Mouse (Mus musculus) midbrain, embryonic 12.5 days (tissue): ENCODE measurements around the gene Aacs. TPM values are rescaled to one million over a fixed set of nuclear protein-coding genes. Genes with fewer than 3 reads are reported as not detected.

ENCODE experiments used
- ATAC-seq: fragments of 200-750 bp; cut with Nextera tagmentation; 2 replicates; pipeline ENCODE4 v1.8.0; 2017; ENCODE audit warnings: low read depth, moderate TSS enrichment, moderate library complexity; ENCODE audit not compliant: low FRiP score
- H3K27ac ChIP-seq: fragments of 300-500 bp; sonication (generic); replicated peaks from 2 replicates; pipeline ENCODE4 v1.5.1; 2016; ENCODE audit warnings: mild to moderate bottlenecking
- H3K27me3 ChIP-seq: fragments of 300-500 bp; sonication (generic); 2 replicates; pipeline ENCODE4 v1.6.1; 2016; ENCODE audit warnings: mild to moderate bottlenecking
- H3K36me3 ChIP-seq: fragments of 300-500 bp; sonication (generic); 2 replicates; pipeline ENCODE4 v1.6.1; 2016
- H3K4me1 ChIP-seq: fragments of 300-500 bp; sonication (generic); 2 replicates; pipeline ENCODE4 v1.6.1; 2016
- H3K4me2 ChIP-seq: fragments of 300-500 bp; sonication (generic); replicated peaks from 2 replicates; pipeline ENCODE4 v1.6.1; 2016; ENCODE audit warnings: mild to moderate bottlenecking, moderate library complexity
- H3K4me3 ChIP-seq: fragments of 300-500 bp; sonication (generic); 2 replicates; pipeline ENCODE4 v1.5.1; 2016; ENCODE audit warnings: mild to moderate bottlenecking
- H3K9ac ChIP-seq: fragments of 300-500 bp; sonication (generic); replicated peaks from 2 replicates; pipeline ENCODE4 v1.6.1; 2016; ENCODE audit warnings: mild to moderate bottlenecking, moderate library complexity
- H3K9me3 ChIP-seq: fragments of 300-500 bp; sonication (generic); 2 replicates; pipeline ENCODE4 v1.6.1; 2016; ENCODE audit warnings: mild to moderate bottlenecking
- WGBS: fragments of 180-500 bp; shearing (Covaris S2); methylation state at CpG from one replicate; pipeline ENCODE4 v1.1.7; 2016; 5-methylcytosine and 5-hydroxymethylcytosine counted together
- microRNA-seq: library from miRNA; unstranded; fragments of <30 nt; microRNA quantifications from one replicate; pipeline ENCODE4, GENCODE M21; 2017
- polyA plus RNA-seq: library from polyadenylated mRNA; unstranded; fragments of >200 nt; fragmentation: Nextera tagmentation; extraction: Ambion mirVana; gene quantifications from 2 replicates; pipeline ENCODE4 v1.2.1, GENCODE M21; 2016

The Aacs gene
- polyA plus RNA-seq, 1 experiment from 2014 or later, result 62.7 TPM

DNA sequence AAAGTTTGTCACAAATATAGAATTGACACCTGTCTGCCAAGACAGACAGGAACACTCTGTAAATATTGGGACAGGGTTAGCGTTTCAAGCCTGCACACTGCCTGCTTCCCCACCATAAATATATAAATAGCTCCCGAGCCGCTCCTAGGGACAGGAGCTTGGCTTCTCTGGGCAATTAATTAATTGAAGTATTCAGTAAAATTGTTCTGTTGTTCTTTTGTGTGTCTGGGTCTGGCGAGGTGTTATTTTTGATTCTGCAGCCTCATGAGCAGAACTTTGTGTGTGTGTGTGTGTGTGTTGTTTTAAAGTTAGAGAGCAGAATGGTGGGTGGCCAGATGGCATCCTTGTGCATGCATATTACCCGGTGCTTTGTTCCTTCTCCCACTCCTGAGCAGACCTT is 80.1 kb downstream of the Aacs start:
- no peak overlapping the region for H3K4me3 ChIP-seq
- 85% methylated on average over 5 of the region's 5 CpGs for WGBS

DNA sequence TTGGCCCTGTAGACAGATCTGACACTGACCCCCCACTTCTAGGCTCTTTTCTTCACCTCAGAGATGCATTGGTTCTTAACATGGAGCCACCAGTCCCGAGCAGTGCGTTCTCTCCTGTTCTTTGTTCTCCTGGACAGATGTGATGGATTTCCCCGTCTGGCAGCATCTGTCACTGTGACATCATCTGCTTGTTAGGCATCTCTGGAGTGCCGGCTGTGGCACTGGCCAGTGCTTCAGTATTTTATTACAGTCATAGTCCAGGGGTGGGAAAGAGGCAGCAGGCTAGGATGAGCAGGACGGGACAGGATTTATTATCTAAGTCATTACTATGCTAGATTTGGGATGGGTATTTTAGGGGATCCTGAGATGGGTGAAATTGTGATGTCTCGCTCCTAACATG is 87.9 kb downstream of the Aacs start:
- Histone ChIP-seq H3K27ac (no peak overlapping the region), H3K36me3 (no peaks in the 10 kb centered on the region), H3K4me3 (no peak overlapping the region), H3K4me1 (no peaks in the 10 kb centered on the region), H3K9ac (no peak overlapping the region), H3K9me3 (no peaks in the 10 kb centered on the region), H3K27me3 (no peaks in the 10 kb centered on the region), H3K4me2 (no peak overlapping the region)
- WGBS, result 72% methylated on average over 6 of the region's 6 CpGs
- no peak for ATAC-seq

More for the DNA sequence above, 80.1 kb downstream of the Aacs start:
- Histone ChIP-seq H3K9me3 (no peaks in the 10 kb centered on the region), H3K9ac (no peak overlapping the region), H3K27ac (no peak overlapping the region), H3K36me3 (no peaks in the 10 kb centered on the region), H3K4me1 (no peaks in the 10 kb centered on the region), H3K27me3 (no peaks in the 10 kb centered on the region; the same call in 1 of the 2 replicates), H3K4me2 (no peak overlapping the region)
- no peak for ATAC-seq

DNA sequence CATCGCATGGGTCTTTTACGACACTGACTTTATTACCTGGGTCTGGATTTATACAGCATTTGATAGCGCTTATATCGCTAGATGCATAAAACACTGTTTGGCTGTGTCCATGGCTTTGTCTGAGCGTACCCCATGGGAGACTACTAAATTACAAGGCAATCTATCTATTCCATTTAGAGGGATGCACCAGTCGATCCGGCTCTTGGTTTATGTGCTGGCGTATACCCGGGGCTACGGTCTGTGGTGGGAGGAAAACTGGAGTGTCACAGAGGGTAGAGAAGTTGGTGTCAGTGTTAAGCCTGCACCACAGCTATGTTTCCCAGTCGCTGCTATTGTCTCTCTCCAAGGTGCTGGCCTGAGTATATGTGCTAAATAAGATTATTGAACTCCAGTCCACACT is 90.1 kb downstream of the Aacs start:
- Histone ChIP-seq H3K4me1 (no peaks in the 10 kb centered on the region), H3K9ac (no peak overlapping the region), H3K9me3 (no peaks in the 10 kb centered on the region), H3K27me3 (no peaks in the 10 kb centered on the region), H3K4me3 (no peak overlapping the region), H3K27ac (no peak overlapping the region), H3K36me3 (no peaks in the 10 kb centered on the region), H3K4me2 (no peak overlapping the region)
- 79% methylated on average over 11 of the region's 11 CpGs for WGBS
- no peak for ATAC-seq

Small RNA genes lying within 50 kb of the gene (microRNA-seq; reads per million reads assigned to microRNA genes)
- not detected for gene Gm27551

Other genes starting within 250 kb of the Aacs start
- gene Scarb1, start 134.7 kb upstream of the Aacs start, polyA plus RNA-seq, result 27.8 and 30.2 TPM in 2 replicates
- 0.43 and 0.68 TPM in 2 replicates for gene Gm10382, start 86.5 kb upstream of the Aacs start, polyA plus RNA-seq
- 1,111 and 1,158 TPM in 2 replicates for gene Ubc, start 85.6 kb upstream of the Aacs start, polyA plus RNA-seq
- gene Dhx37, start 41.7 kb upstream of the Aacs start, polyA plus RNA-seq, result 14.8 and 16.4 TPM in 2 replicates
- gene Bri3bp, start 34.2 kb upstream of the Aacs start, polyA plus RNA-seq, result 35.5 and 41.2 TPM in 2 replicates
- 1.4 and 1.8 TPM in 2 replicates for gene Tmem132b, start 56.0 kb downstream of the Aacs start, polyA plus RNA-seq